24 mouse cellular contexts compared by ENCODE assay signal in the genomic region with DNA sequence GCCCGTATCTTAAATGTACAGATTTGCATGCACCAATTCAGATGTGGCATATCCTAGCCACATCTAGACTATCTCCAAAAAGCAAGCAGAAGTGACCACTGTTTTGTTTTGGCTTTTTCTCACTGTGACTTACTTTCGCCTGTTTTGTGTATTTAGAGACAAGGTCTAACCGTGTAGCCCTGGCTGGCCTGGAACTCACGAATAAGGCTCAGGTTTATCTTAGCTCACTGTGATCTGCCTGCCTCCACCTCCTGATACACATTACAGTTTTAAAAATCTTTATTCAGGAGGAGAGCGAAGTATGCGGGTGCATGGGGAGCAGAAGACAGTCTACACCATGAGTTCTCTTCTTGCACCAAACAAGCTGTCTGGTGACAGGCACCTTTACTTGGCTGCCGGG.
"Had no signal": no experiment of that assay in that cellular context is flagged by ENCODE, and none has a peak within 500 bp of the region (broad histone marks: within the 10 kb centered on the region; RNA-seq: fewer than 3 reads in every experiment).

No protein-coding gene starts in this region.

- H3K9me3 ChIP-seq: heart, embryonic 10.5 days; heart, embryonic 13.5 days; heart, embryonic 15.5 days; hindbrain, embryonic 13.5 days; hindbrain, embryonic 15.5 days; kidney, embryonic 15.5 days; limb, embryonic 13.5 days; limb, embryonic 15.5 days; liver, embryonic 12.5 days had no signal

- H3K36me3 ChIP-seq: heart, embryonic 10.5 days; heart, embryonic 13.5 days; heart, embryonic 15.5 days; hindbrain, embryonic 15.5 days; kidney, embryonic 15.5 days; limb, embryonic 13.5 days; limb, embryonic 15.5 days had no signal

- ATAC-seq: liver, embryonic 12.5 days had no signal

- H3K9ac ChIP-seq: heart, embryonic 15.5 days; limb, embryonic 13.5 days; limb, embryonic 15.5 days; liver, embryonic 14.5 days had no signal

- H3K27ac ChIP-seq: heart, embryonic 10.5 days; heart, embryonic 13.5 days; heart, embryonic 15.5 days; kidney, embryonic 15.5 days; kidney, postnatal 0 days; limb, embryonic 13.5 days; limb, embryonic 15.5 days; liver, embryonic 14.5 days had no signal

- H3K27me3 ChIP-seq: hindbrain, embryonic 15.5 days had no signal

- DNase-seq: gastrocnemius, postnatal 14 days; gastrocnemius, postnatal 36 days; heart, adult 18-20 months; heart, postnatal 14 days; heart, postnatal 36 days; kidney, adult 11 months; kidney, adult 2 months; kidney, adult 9 months; kidney, postnatal 14 days; kidney, postnatal 36 days; layer of hippocampus, adult 9-11 months; layer of hippocampus, postnatal 36 days; left cerebral cortex, postnatal 4 days had no signal
